Mouse (Mus musculus) brain, embryonic 14.5 days (tissue): ENCODE measurements at regions not wholly inside any gene's neighbourhood (a gene's known extent, or its start where the extent isn't known, plus 50 kb on each side); places are given as distances from the start of the nearest gene placed in this dataset.

Experiments used
- CTCF ChIP-seq: fragments of 200-500 bp; IDR thresholded peaks from 2 replicates; pipeline ENCODE4 v1.5.1; 2012; ENCODE audit warnings: inconsistent platforms, mild to moderate bottlenecking, moderate library complexity, borderline replicate concordance; ENCODE audit not compliant: insufficient read depth, insufficient read length; ENCODE audit errors: extremely low read depth
- POLR2A ChIP-seq: fragments of 200-500 bp; IDR thresholded peaks from 2 replicates; pipeline ENCODE4 v1.6.1; 2012; ENCODE audit warnings: mild to moderate bottlenecking, inconsistent platforms, borderline replicate concordance; ENCODE audit not compliant: poor library complexity, insufficient read depth, insufficient read length, severe bottlenecking; ENCODE audit errors: extremely low read depth

GRCm38 (mm10) chr6:117627461-117627860 lies 213.5 kb upstream of the Zfp637 start:
- TF ChIP-seq CTCF (no peak), POLR2A (no peak)
